Mouse (Mus musculus) heart, embryonic 14.5 days (tissue): ENCODE data around the gene Spsb4. TPM values are rescaled to one million over a fixed set of nuclear protein-coding genes. Genes with fewer than 3 reads are reported as not detected.
A peak's percentile ranks its signal among the peaks of the same experiment; 100 is the strongest.

Source experiments
- ATAC-seq: fragments of 200-750 bp; cut with Nextera tagmentation; 2 replicates; pipeline ENCODE4 v1.8.0; 2017; ENCODE audit warnings: low read depth, moderate TSS enrichment; ENCODE audit not compliant: insufficient number of reproducible peaks, insufficient read depth, low FRiP score
- H3K27ac ChIP-seq, 2 experiments: fragments of 200-500 bp in 1 of 2; fragments of 300-500 bp in 1 of 2; sonication (generic) in 1 of 2; replicated peaks in 1 of 2; 2 replicates each; pipeline ENCODE4 v1.5.1; 2012 to 2014; ENCODE audit warnings: low read depth in 2 of 2, low read length in 2 of 2, control low read depth in 1 of 2, mild to moderate bottlenecking in 1 of 2, mixed read lengths in 1 of 2; ENCODE audit not compliant: control insufficient read depth in 1 of 2, insufficient read depth in 1 of 2
- H3K27me3 ChIP-seq: fragments of 300-500 bp; sonication (generic); 2 replicates; pipeline ENCODE4 v1.6.1; 2014; ENCODE audit warnings: mild to moderate bottlenecking, low read length, control low read depth; ENCODE audit not compliant: control insufficient read depth, insufficient read depth
- H3K36me3 ChIP-seq: fragments of 300-500 bp; sonication (generic); 2 replicates; pipeline ENCODE4 v1.6.1; 2014; ENCODE audit warnings: mild to moderate bottlenecking, control low read depth, low read length, mixed read lengths; ENCODE audit not compliant: control insufficient read depth, insufficient read depth
- H3K4me1 ChIP-seq, 2 experiments: fragments of 200-500 bp in 1 of 2; fragments of 300-500 bp in 1 of 2; sonication (generic) in 1 of 2; 2 replicates each; pipeline ENCODE4 v1.6.1; 2012 to 2014; ENCODE audit warnings: low read length in 2 of 2, control low read depth in 1 of 2, mixed read lengths in 1 of 2; ENCODE audit not compliant: control insufficient read depth in 2 of 2, insufficient read depth in 2 of 2
- H3K4me2 ChIP-seq: fragments of 300-500 bp; sonication (generic); 2 replicates; pipeline ENCODE4 v1.6.1; 2014; ENCODE audit warnings: mild to moderate bottlenecking, low read length
- H3K4me3 ChIP-seq, 2 experiments: fragments of 200-500 bp in 1 of 2; fragments of 300-500 bp in 1 of 2; sonication (generic) in 1 of 2; 2 replicates each; pipeline ENCODE4 v1.5.1; 2012 to 2014; ENCODE audit warnings: low read length in 2 of 2, mild to moderate bottlenecking in 2 of 2, control low read depth in 1 of 2, low read depth in 1 of 2, moderate library complexity in 1 of 2; ENCODE audit not compliant: control insufficient read depth in 1 of 2, insufficient read depth in 1 of 2
- H3K9ac ChIP-seq: fragments of 300-500 bp; sonication (generic); 2 replicates; pipeline ENCODE4 v1.6.1; 2014; ENCODE audit warnings: mild to moderate bottlenecking, low read length
- H3K9me3 ChIP-seq: fragments of 300-500 bp; sonication (generic); 2 replicates; pipeline ENCODE4 v1.6.1; 2016; ENCODE audit warnings: low read length, control low read depth; ENCODE audit not compliant: control insufficient read depth
- WGBS: fragments of 180-500 bp; shearing (Covaris S2); extraction: QIAGEN DNeasy Blood & Tissue Kit; methylation state at CpG from one replicate; pipeline ENCODE4 v1.1.7; 2014; 5-methylcytosine and 5-hydroxymethylcytosine counted together
- polyA plus RNA-seq: library from polyadenylated mRNA; unstranded; fragments of >200 nt; fragmentation: Nextera tagmentation; extraction: Ambion mirVana; gene quantifications from 2 replicates; pipeline ENCODE4 v1.2.1, GENCODE M21; 2014

Spsb4 gene
- polyA plus RNA-seq, 1 experiment from 2014 or later: 41.9 TPM

GRCm38 (mm10) chr9:96979417-96980030 lies 39.1 kb downstream of the Spsb4 start:
- Histone ChIP-seq H3K27me3 (no peaks in the 10 kb centered on the region), H3K36me3 (no peaks in the 10 kb centered on the region), H3K4me2 (no peak overlapping the region), H3K9me3 (no peaks in the 10 kb centered on the region), H3K4me3 (no peak overlapping the region), H3K4me1 (peaks cover 66 to 79% of the 10 kb centered on the region in 2 experiments), H3K9ac (peak overlapping the region; percentile 47; the same call in 1 of the 2 replicates), H3K27ac (peak overlapping the region; percentile 7 to 22; a peak in 1 of 4 replicates)
- WGBS: 39% methylated on average over 13 of the region's 13 CpGs
- ATAC-seq: no peak

- WGBS: 74% methylated on average over 10 of the region's 10 CpGs
- Histone ChIP-seq H3K4me3 (no peak overlapping the region), H3K9me3 (no peaks in the 10 kb centered on the region), H3K36me3 (no peaks in the 10 kb centered on the region), H3K4me2 (0 out of 2 replicates have a peak overlapping the region, but pooled peaks have one; percentile 1), H3K4me1 (peaks cover 53 to 69% of the 10 kb centered on the region in 2 experiments), H3K9ac (peak overlapping the region; percentile 13; the same call in 1 of the 2 replicates), H3K27ac (peak overlapping the region; percentile 69 to 88; a peak in 3 of 4 replicates), H3K27me3 (no peaks in the 10 kb centered on the region)
- ATAC-seq: peak; percentile 17; the same call in 1 of the 2 replicates
Observed at GRCm38 (mm10) chr9:96978147-96978782, 40.4 kb downstream of the Spsb4 start.

GRCm38 (mm10) chr9:96977287-96978145 lies 41.1 kb downstream of the Spsb4 start:
- Histone ChIP-seq H3K27me3 (no peaks in the 10 kb centered on the region), H3K36me3 (no peaks in the 10 kb centered on the region), H3K4me3 (no peak overlapping the region), H3K4me1 (peaks cover 49 to 69% of the 10 kb centered on the region in 2 experiments), H3K9ac (peak overlapping the region; percentile 13; the same call in 1 of the 2 replicates), H3K27ac (peak overlapping the region; percentile 69 to 88), H3K9me3 (no peaks in the 10 kb centered on the region), H3K4me2 (peak overlapping the region; percentile 1; the same call in 1 of the 2 replicates)
- 19% methylated on average over 13 of the region's 13 CpGs for WGBS
- ATAC-seq: peak; percentile 75

DNA sequence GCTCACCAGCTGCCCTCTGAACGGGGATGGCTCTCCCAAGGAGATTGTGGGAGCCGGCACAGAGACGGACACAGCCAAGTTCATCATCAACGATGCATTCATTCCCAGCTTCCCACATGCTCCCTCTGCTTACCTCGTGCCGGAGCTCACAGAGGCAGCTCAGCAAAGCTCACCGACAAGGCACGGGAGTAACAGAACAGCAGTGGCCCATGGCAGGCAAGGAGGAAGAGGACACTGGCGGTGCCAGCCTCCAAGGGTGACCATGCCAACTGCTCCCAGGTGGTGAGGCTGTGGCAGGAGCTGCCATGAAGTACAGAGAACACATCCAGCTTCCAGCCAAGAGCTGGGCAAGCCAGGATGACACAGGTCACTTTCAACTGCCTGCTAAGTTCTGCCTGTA lies 45.6 kb downstream of the Spsb4 start:
- ATAC-seq: no peak
- no peaks in the 10 kb centered on the region for H3K36me3 ChIP-seq
- no peak overlapping the region for H3K9ac ChIP-seq
- H3K9me3 ChIP-seq: no peaks in the 10 kb centered on the region
- 82% methylated on average over 9 of the region's 9 CpGs for WGBS
- no peaks in the 10 kb centered on the region for H3K27me3 ChIP-seq
- H3K4me3 ChIP-seq: no peak overlapping the region
- H3K27ac ChIP-seq: peak overlapping the region in 1 of 2 experiments; percentile 66; a peak in 2 of 4 replicates
- peaks cover 22 to 47% of the 10 kb centered on the region in 2 experiments for H3K4me1 ChIP-seq
- no peak overlapping the region for H3K4me2 ChIP-seq

DNA sequence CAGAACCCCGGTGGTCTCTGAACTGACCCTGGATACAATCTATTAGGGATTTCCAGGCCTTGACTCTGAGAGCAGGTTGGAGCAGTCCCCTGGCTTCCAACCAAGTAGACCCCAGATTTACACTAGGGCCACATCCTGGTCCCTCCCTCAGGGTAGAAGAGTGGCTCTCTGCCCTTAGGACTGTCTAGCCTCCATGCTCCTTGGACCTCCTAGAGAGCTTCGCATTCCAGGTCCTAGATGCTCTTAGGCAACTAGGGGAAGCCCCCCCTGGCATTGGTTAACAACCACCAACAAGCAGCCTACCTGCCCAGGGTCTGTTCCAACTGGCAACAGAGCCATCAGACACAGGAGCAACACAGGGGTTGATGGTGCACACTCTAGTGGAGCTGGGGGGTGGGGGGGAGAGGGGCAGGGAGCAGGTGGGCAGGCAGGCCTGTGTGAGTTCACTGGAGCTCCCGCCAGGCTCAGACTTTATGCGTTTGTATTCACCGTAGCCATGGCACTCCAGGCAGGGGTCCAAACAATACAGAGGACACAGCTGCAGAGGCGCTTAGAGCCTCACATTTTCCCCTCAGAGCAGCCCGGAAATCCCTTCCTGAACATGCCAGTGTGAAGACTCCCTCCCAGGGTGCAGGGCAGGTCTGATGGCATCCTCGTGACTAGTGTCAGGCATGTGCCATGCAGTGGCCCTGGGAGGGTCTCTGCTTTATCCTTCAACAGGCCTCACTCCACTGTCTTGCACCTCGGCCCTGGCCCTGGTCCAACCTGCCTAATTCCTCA lies 46.8 kb downstream of the Spsb4 start:
- 36% methylated on average over 9 of the region's 9 CpGs for WGBS
- peak; percentile 86 for ATAC-seq
- H3K27ac ChIP-seq: peak overlapping the region; percentile 63 to 66
- no peaks in the 10 kb centered on the region for H3K27me3 ChIP-seq
- peak overlapping the region; percentile 32; the same call in 1 of the 2 replicates for H3K9ac ChIP-seq
- H3K4me1 ChIP-seq: peaks cover 12 to 35% of the 10 kb centered on the region in 2 experiments
- 0 out of 2 replicates have a peak overlapping the region, but pooled peaks have one; percentile 3 for H3K4me2 ChIP-seq
- no peaks in the 10 kb centered on the region for H3K9me3 ChIP-seq
- H3K36me3 ChIP-seq: no peaks in the 10 kb centered on the region
- no peak overlapping the region for H3K4me3 ChIP-seq

- H3K36me3 ChIP-seq: no peaks in the 10 kb centered on the region
- no peak overlapping the region for H3K27ac ChIP-seq
- H3K4me1 ChIP-seq: peaks cover 26 to 36% of the 10 kb centered on the region in 2 experiments
- 71% methylated on average over 1 of the region's 1 CpGs for WGBS
- ATAC-seq: no peak
- H3K9ac ChIP-seq: no peak overlapping the region
- no peaks in the 10 kb centered on the region for H3K27me3 ChIP-seq
- H3K4me3 ChIP-seq: no peak overlapping the region
- no peaks in the 10 kb centered on the region for H3K9me3 ChIP-seq
- no peak overlapping the region for H3K4me2 ChIP-seq
Observed at GRCm38 (mm10) chr9:96967516-96967915, 51.1 kb downstream of the Spsb4 start.

GRCm38 (mm10) chr9:96966465-96966864 lies 52.2 kb downstream of the Spsb4 start:
- no peak for ATAC-seq
- Histone ChIP-seq H3K4me3 (no peak overlapping the region), H3K9ac (no peak overlapping the region), H3K4me2 (no peak overlapping the region), H3K9me3 (no peaks in the 10 kb centered on the region), H3K27ac (no peak overlapping the region), H3K36me3 (no peaks in the 10 kb centered on the region), H3K27me3 (no peaks in the 10 kb centered on the region), H3K4me1 (peaks cover 26 to 36% of the 10 kb centered on the region in 2 experiments)
- 98% methylated on average over 7 of the region's 7 CpGs for whole genome bisulfite sequencing
